Mouse (Mus musculus) spleen, postnatal 10 days (tissue): ENCODE results near the gene Nipsnap2.
"Not testable (repeated sequence)": the region's sequence is repeated elsewhere in the genome, so short reads cannot be mapped to it uniquely, and the experiment has no call there.

ENCODE experiments used
- DNase-seq, 2 experiments: peaks; one replicate each; pipeline ENCODE4 v3.0.0; 2021 to 2022; ENCODE audit warnings: low spot score in 2 of 2

Gene Nipsnap2

DNA sequence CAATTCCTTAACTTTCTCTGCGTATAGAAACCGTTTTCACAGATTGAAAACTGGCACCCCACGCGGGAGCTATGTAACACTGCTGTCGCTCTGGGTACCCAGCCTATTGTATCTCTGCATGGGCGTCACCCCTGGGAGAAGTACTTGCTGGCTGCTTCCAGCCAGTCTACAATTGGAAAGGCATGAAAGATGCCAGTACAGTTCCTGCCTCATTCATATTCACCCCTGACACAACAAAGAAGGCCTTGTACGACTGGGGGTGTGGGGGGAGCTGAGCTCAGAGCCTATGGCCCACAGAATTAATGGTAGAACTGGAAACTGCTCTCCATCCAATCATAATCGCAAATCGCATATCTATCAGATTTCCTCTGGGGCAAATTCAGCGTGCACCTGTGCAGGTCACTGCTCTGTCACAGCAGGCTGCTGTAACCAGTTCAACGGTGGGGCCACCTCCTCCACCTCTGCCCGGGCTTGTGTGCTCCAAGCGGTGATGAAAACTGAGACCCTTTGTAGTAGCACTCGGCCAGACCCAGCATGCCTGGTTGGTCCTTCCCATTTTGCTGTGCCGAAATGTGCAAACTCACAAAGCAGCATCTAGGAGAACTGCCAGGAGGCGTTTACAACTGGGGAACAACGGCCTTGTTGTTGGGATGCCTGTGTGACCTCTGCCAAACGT is 37.1 kb downstream of the Nipsnap2 start:
- DNase-seq, result no peak

DNA sequence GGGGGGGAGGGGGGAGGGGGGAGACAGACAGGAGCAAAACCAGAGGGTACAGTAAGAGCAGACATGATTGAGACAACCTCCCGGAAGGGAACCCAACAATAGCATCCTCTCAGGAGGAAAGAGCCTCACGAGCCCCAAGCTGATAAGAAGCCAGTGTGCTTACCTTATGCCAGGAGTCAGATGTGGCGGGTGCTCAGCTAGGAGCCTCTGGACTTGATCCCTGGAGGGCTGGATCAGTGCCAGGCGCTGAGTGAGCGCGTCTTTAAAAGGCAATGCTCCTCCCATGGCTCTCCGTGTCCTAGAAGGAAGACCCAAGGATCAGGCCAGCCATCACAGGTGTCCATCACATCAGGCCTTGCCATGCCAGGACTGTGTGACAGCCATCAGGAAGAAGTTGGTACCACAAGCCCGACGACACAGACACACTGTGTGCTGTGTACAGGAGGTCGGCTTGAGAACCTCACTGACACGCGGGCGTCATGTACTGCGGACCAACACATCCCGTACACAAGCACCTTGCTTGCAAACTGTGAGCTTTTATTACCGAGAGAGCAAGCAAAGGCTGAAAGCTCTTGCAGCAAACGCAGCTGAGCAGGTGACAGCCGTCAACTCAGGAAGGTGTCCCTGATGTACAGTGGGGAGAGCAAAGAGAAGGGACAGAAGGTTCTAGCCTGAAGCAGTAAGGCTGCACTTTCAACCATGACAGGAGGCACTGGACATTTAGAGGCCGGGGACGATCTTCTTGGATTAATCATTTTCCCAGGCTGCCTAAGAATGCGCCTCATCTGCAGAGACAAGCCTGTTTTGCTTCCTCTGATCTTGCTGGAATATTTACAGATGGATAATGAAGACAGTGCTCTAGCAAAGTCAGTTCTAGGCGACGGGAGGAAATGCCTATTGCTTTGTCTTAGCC is 45.8 kb downstream of the Nipsnap2 start:
- no peak for DNase-seq

DNA sequence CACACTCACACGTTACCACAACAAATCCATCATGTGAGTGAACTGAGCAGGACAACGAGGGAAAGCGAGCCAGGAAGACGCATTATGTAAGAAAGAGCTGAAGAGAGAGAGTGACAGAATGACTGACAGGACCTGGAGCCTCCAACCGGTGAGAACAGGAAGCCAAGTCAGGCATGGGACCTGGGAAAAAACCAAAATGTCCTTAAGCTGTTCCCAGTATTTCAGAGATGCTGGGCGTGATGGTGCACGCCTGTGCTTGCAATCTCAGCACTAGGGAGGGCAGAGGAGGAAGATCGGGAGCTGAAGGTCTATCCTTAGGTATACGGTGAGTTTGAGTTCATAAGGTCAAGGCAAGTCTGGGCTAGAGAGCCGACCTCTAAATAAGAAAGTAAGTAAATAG is 47.6 kb downstream of the Nipsnap2 start:
- no peak for DNase-seq

DNA sequence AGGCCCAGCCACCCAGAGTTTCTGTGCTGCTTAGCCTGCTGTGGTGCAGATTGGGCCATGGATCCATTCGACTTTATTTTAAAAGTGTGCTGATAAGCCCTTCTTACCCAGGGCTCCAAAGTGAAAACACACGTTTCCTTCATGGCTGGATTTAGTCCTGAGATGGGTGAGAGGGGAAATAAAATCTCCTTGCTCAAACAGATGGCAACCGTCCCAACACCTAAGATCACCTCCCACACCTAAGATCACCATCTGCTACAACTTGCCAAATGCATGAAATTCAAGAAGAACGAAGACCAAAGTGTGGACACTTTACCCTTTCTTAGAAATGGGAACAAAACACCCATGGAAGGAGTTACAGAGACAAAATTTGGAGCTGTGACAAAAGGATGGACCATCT is 48.5 kb downstream of the Nipsnap2 start:
- not testable (repeated sequence) for DNase-seq

DNA sequence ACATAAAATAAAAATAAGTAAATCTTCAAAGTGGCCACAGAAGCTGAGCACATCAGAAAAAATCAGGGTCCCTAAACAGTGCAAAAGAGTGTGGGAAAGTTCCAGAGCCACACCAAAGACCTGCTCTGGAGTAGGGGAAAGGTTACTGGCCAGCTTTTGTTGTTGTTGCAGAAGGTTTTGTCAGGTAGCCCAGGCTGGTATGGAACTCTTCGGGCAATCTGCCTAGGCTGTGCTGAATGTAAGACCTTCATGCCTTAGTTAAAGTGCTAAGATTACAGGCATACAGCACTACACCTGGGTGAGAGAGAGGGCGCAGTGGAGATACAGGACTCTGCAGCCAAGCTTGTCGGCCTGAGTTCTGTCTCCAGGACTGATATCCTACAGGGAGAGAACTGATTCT is 49.8 kb downstream of the Nipsnap2 start:
- DNase-seq, result no peak

DNA sequence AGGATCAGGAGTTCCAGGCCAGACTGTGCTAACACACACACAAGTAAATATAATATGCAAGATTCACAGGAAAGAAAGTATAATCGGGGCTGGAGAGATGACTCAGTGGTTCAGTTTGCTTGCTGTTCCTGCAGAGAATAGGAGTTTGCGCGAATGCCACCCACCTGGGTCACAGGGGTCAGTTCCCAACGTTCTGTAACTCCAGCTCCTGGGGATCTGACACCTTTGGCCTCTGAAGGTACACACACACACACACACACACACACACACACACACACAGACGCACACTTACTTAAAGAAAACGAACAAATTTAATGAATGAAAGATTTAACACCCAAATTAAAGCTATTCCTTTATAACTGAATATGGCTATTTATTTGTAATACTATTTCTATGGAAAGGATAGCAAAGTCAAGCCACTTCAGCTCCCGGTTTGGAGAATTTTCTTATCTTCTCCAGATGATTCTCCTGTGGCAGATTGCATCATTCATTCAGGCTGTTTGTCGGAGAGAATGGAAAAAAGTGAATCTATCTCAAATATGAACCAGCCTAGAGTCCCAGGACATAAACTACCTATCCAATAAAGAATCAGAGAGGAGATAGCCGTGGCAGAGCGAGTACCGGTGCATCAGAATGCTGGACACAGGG is 53.6 kb downstream of the Nipsnap2 start:
- no peak for DNase-seq

DNA sequence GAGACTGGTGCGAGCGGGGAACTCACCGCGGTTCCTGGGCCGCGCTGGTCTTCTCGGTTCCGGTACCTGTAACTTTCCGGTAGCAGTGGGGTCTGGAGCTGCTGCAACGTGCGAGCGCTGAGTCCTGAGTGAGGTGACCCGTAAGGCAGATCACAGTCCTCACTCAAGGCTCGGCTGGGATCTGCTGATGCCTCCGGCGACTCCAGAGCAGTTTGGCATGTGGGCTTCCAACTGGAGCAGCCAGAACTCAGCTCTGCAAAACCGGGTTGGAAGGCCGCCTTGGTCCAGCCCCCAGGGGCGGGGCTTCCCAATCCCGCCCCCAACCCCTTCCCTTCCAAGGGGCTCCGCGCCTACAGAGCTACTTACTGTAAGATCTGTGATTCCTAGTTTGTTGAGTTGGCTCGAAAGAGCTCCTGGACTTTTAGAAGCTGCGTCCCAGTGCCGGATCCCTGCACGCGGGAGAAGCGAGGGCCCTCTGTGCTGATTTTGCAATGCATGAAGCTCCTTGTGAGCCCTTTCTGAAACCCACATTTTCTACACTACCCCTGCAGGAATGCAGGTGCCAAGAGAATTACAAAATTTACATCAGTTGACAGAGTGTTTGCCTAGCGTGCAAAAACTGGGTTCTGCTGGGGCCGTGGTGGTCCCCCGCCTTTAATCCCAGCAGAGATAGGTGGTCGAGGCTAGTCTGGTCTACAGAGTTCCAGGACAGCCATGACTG is 54.3 kb downstream of the Nipsnap2 start:
- peak; percentile 45 to 53 for DNase-seq

DNA sequence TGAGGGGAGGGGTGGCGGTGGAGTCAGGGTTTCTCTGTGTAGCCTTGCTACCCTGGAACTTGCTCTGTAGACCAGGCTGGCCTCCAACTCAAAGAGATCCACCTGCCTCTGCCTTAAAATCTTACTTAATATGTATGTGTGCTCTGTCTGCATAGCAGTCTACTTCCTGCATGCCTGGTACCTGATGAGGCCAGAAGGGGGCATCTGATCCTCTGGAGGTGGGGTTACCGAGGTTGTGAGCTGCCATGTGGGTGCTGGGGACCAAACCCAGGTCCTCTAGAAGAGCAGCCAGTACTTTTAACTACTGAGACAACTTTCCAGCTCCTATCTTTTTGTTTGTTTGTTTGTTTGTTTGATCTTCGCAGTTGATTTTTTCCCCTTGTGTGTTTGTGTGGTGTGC is 55.3 kb downstream of the Nipsnap2 start:
- DNase-seq, result no peak

DNA sequence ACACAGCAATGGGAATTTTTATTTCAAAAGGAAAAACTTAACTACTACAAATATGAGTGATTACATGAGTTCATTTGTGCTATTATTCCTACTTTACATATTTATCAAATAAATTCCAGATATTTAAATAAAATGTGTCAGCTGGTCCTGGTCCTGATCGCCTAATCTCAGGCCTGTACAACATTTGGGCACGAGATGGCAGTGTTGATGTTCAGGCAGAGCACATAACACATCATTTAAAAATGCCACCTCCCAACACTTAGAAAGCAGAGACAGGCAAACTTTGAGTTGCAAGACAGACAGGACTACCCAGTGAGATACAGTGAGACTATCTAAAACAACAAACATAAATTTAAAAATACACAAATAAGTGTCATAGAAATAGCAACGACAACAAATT is 57.3 kb downstream of the Nipsnap2 start:
- DNase-seq, result peak in 1 of 2 experiments; percentile 35

DNA sequence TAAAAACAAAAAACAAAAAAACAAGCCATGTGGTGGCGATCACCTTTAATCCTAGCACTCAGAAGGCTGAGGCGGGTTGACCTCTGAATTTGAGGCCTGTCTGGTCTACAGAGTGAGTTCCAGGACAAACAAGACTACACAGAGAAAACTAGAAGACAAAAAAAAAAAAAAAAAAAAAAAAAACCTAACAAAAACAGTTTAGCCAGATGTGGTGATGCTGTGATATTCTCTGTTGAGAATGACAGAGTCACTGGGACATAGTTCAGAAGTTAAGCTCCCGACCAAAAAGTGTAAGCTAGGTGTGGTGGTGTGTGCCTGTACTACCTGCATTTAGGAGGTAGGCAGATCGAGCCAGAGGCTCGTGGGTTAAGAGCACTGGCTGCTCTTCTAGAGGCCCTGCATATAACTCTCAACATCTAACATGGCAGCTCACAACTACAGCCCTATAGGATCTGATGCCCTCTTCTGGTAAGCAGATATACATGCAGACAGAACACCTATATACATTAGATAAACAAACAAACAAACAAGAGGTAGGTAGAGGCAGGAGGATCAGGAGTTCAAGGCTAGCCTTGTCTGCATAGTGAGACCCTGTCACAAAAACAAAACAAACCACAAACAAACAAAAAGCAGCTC is 60.5 kb downstream of the Nipsnap2 start:
- DNase-seq, result no peak

DNA sequence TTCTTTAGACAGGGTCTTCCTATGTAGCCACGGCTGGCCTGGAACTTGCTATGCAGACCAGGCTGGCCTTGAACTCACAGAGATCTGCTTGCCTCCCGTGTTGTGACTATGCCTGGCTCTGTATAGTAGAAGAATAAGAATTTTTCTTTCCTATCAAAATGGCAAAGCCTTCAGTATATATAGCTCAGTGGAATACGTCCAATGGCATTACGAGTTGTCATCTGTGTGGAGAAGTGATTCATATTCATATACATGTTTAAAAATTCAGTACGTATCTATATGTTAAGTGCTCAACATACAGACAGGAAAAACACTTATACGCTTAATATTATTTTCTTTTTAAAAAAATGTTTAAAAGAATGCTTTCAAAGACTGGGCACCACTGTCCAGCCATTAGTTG is 61.3 kb downstream of the Nipsnap2 start:
- DNase-seq, result peak; percentile 12 to 24

DNA sequence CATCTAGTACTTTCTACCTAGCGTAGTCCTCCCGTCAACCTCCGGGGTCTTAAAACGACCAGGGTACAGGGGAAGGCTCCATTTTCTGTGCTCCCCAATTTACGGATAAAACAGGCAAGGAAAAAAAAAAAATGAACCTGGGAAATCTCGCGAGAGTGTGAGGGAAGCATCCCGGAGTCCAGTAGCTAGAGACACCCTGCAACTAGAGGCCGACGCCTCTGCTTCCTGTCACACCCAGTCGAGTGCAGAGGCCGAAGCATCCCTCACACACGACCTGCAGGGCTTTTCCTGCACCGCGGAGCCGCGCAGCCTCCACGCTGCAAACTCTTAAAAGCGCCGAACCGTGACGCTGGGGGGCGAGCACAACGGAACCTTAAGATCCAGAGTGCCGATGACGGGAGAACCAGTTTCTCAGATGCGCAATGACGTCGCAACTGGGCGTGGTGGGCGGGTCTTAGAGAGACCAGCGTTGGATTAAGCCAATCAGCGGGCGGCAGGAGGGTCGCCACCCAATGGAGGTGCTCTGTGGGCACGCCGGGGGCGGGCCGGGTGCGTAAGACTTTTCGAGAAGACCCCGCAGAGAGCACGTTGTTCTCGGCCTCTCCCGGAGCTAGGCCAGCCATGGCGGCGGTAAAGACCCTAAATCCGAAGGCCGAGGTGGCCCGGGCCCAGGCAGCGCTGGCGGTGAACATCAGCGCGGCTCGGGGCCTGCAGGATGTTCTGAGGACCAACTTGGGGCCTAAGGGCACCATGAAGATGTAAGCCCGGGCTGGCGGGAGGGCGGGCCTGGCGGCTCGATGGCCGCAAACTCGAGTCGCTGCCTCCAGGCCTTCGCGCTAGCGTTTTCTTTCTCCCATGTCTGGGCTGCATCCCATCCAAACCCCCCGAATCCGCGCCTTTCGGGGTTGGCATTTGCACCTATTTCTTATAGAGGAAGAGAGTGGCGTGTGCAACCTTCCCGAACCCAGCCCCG is 62.2 kb downstream of the Nipsnap2 start, which contains the start of gene Psph:
TSS of gene Psph (minus strand) at position 632 of the 973 bp plus-strand sequence.
- peak; percentile 96 for DNase-seq

DNA sequence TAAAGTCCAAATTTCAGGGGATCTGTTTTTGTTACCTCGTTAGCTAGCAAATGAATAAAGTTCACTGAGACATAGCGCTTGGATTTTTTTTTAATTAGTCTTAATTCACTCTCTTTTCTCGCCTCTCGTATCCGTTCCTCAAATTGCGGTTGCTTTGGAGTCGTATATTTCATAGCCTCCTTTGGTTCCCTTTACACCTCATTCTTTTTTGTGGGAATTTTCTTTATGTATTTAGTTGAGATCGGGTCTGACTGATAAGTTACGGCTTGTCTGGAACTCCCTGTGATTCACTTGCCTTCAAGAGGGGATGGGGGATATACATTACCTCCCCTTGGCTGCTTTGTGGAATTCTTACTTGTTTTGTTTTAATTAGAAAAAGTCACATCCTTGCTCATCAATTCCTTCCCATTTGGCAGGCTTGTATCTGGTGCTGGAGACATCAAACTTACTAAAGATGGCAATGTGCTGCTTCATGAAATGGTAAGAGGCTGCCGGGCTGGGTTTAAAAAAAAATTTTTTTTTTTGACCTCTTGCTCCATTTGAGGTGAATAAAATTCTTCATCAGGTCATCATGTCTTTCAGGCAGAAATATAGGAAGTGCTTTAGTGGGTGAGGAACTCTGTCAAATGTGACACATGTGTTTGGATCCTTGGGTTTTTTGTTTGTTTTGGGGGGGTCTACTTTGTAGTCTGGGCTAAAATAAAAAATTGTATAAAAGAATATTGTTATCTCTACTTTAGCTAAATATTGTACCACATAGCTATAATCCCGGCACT is 63.1 kb downstream of the Nipsnap2 start:
- no peak for DNase-seq

DNA sequence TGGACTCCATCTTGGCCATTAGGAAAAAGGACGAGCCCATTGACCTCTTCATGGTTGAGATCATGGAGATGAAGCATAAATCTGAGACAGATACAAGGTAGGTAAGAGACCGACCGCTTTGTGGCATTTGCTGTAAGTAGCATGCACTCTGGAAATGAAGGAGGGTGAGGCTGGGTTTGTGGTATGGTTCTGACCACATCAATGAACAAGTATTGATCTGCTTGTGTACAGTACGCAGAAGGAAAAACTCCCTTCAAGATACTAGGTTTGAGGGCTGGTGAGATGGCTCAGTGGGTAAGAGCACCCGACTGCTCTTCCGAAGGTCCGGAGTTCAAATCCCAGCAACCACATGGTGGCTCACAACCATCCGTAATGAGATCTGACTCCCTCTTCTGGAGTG is 65.7 kb downstream of the Nipsnap2 start:
- DNase-seq, result not testable (repeated sequence)
